Mouse (Mus musculus): Measurements from ENCODE around the gene Foxn3. TPM values are rescaled to one million over a fixed set of nuclear protein-coding genes. Genes with fewer than 3 reads are reported as not detected.

The Foxn3 gene
- total and polyA plus RNA-seq, 3 experiments: 9.7 to 26.8 (median 11.0) TPM

- in situ Hi-C loops (cut with MboI; ENCODE audit: low pct_ligation_motif_present, low pct_unique_long_range_greater_than_20kb, low sequenced_read_pairs) (no loop called here), dilution Hi-C loops (cut with MboI; ENCODE audit: extremely low pct_ligation_motif_present, extremely low pct_unique_long_range_greater_than_20kb, low sequenced_read_pairs) (no loop called here)
- Histone ChIP-seq H3K27me3 (replicated peaks) (no peaks in the 10 kb centered on the region), H3K27ac (ENCODE audit: insufficient read depth, low read depth) (no peak overlapping the region), H3K4me3 (replicated peaks in 1 of 3; ENCODE audit: low read depth in 2 of 3, low read length in 2 of 3, poor library complexity in 1 of 3) (no peak overlapping the region), H3K4me1 (ENCODE audit: control insufficient read depth in 1 of 2, insufficient read depth in 2 of 2) (no peaks in the 10 kb centered on the region), H3K79me2 (replicated peaks; ENCODE audit: control insufficient read depth, extremely low read depth, insufficient read depth, poor library complexity, severe bottlenecking) (no peaks in the 10 kb centered on the region), H3K36me3 (replicated peaks in 1 of 2; ENCODE audit: control insufficient read depth in 1 of 2, insufficient read depth in 1 of 2, low read length in 1 of 2) (no peaks in the 10 kb centered on the region), H3K9me3 (replicated peaks; ENCODE audit: low read length) (peaks cover 2% of the 10 kb centered on the region), H3K4me2 (ENCODE audit: insufficient read depth, low read depth, poor library complexity, severe bottlenecking) (no peak overlapping the region), H3K9ac (ENCODE audit: insufficient read depth, low read depth) (no peak overlapping the region)
- TF ChIP-seq GABPA (IDR thresholded peaks at IDR 0.05; ENCODE audit: insufficient replicate concordance, low read depth, low read length): no peak
- TF ChIP-seq NRF1 (IDR thresholded peaks at IDR 0.05; ENCODE audit: low read depth, low read length): no peak
- no peak for TF ChIP-seq MEF2A (IDR thresholded peaks at IDR 0.05; ENCODE audit: borderline replicate concordance, low read depth, low read length)
- TF ChIP-seq MAX (IDR thresholded peaks at IDR 0.05; ENCODE audit: low read length): no peak
- no peak for TF ChIP-seq JUN (IDR thresholded peaks at IDR 0.05; ENCODE audit: insufficient read depth, low read depth, low read length)
- TF ChIP-seq ZKSCAN1 (IDR thresholded peaks at IDR 0.05; ENCODE audit: borderline replicate concordance, low read depth, low read length): no peak
- TF ChIP-seq RAD21 (IDR thresholded peaks at IDR 0.05; ENCODE audit: low read depth, low read length): no peak
- no peak for TF ChIP-seq NELFE (IDR thresholded peaks at IDR 0.05; ENCODE audit: low read depth, low read length)
- no peak for TF ChIP-seq POLR2A (IDR thresholded peaks at IDR 0.05; ENCODE audit: low read depth, low read length)
- TF ChIP-seq PAX5 (IDR thresholded peaks at IDR 0.05; ENCODE audit: low read length): no peak
- no peak for TF ChIP-seq EP300 (IDR thresholded peaks at IDR 0.05; ENCODE audit: low read length)
- no peak for TF ChIP-seq USF2 (conservative IDR thresholded peaks at IDR 0.05; ENCODE audit: low read depth, low read length)
- TF ChIP-seq CHD1 (IDR thresholded peaks at IDR 0.05; ENCODE audit: low read depth, low read length): no peak
- TF ChIP-seq MXI1 (IDR thresholded peaks at IDR 0.05; ENCODE audit: low read depth, low read length): no peak
- TF ChIP-seq HCFC1 (IDR thresholded peaks at IDR 0.05; ENCODE audit: low read depth, low read length): no peak
- DNase-seq (ENCODE audit: extremely low read depth): no peak
Measured at GRCm38 (mm10) chr12:99601392-99601791, 38.0 kb upstream of the Foxn3 start.

GRCm38 (mm10) chr12:99599606-99600005 lies 36.2 kb upstream of the Foxn3 start:
- TF ChIP-seq PAX5 (IDR thresholded peaks at IDR 0.05; ENCODE audit: low read length) (no peak), JUND (conservative IDR thresholded peaks at IDR 0.05; ENCODE audit: low read depth, low read length) (no peak), USF1 (IDR thresholded peaks at IDR 0.05; ENCODE audit: low read depth, low read length) (no peak), ELF1 (IDR thresholded peaks at IDR 0.05; ENCODE audit: low read depth, low read length) (no peak), SMC3 (IDR thresholded peaks at IDR 0.05; ENCODE audit: low read depth, low read length) (no peak), USF2 (conservative IDR thresholded peaks at IDR 0.05; ENCODE audit: low read depth, low read length) (no peak), MEF2A (IDR thresholded peaks at IDR 0.05; ENCODE audit: borderline replicate concordance, low read depth, low read length) (no peak), JUN (IDR thresholded peaks at IDR 0.05; ENCODE audit: insufficient read depth, low read depth, low read length) (no peak), POLR2A (IDR thresholded peaks at IDR 0.05; ENCODE audit: low read depth, low read length) (no peak), E2F4 (IDR thresholded peaks at IDR 0.05; ENCODE audit: insufficient replicate concordance, low read depth, low read length) (no peak), ETS1 (conservative IDR thresholded peaks at IDR 0.05; ENCODE audit: low read depth, low read length) (no peak), TBP (conservative IDR thresholded peaks at IDR 0.05; ENCODE audit: low read depth, low read length) (no peak), MAFK (IDR thresholded peaks at IDR 0.05; ENCODE audit: insufficient replicate concordance, low read length) (no peak), MAZ (IDR thresholded peaks at IDR 0.05; ENCODE audit: low read depth, low read length) (no peak), BHLHE40 (IDR thresholded peaks at IDR 0.05; ENCODE audit: low read depth, low read length) (no peak), SIN3A (IDR thresholded peaks at IDR 0.05; ENCODE audit: low read length) (no peak)
- Histone ChIP-seq H3K4me3 (replicated peaks in 1 of 3; ENCODE audit: low read depth in 2 of 3, low read length in 2 of 3, poor library complexity in 1 of 3) (no peak overlapping the region), H3K27me3 (replicated peaks) (no peaks in the 10 kb centered on the region), H3K9ac (ENCODE audit: insufficient read depth, low read depth) (no peak overlapping the region), H3K36me3 (replicated peaks in 1 of 2; ENCODE audit: control insufficient read depth in 1 of 2, insufficient read depth in 1 of 2, low read length in 1 of 2) (no peaks in the 10 kb centered on the region), H3K4me1 (ENCODE audit: control insufficient read depth in 1 of 2, insufficient read depth in 2 of 2) (no peaks in the 10 kb centered on the region), H3K9me3 (replicated peaks; ENCODE audit: low read length) (no peaks in the 10 kb centered on the region), H3K79me2 (replicated peaks; ENCODE audit: control insufficient read depth, extremely low read depth, insufficient read depth, poor library complexity, severe bottlenecking) (no peaks in the 10 kb centered on the region), H3K27ac (ENCODE audit: insufficient read depth, low read depth) (no peak overlapping the region), H3K4me2 (ENCODE audit: insufficient read depth, low read depth, poor library complexity, severe bottlenecking) (no peak overlapping the region)
- no peak for DNase-seq (ENCODE audit: extremely low read depth)
- dilution Hi-C loops (cut with MboI; ENCODE audit: extremely low pct_ligation_motif_present, extremely low pct_unique_long_range_greater_than_20kb, low sequenced_read_pairs) (no loop called here), in situ Hi-C loops (cut with MboI; ENCODE audit: low pct_ligation_motif_present, low pct_unique_long_range_greater_than_20kb, low sequenced_read_pairs) (no loop called here)

Measured in CH12.LX (cell line).